In the genomic region with DNA sequence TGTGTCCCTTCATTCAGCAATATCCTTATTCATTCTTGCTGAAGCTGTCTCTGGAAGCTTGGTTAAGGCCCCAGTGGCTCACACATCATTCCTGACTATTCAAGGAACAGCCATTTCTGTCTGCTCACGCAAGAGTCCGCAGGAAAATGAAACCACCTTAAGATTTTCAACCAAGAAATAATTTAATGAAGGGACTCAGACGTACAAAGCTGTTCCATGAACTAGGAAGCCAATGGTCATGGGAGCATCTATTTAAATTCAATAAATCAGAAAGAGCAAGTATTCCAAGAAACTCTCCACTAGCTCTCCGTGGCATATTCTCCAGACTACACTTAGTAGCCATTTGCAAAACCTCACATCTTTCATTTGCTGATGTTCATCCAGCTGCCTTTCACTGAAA, we compare ENCODE assay signal across 18 mouse cellular contexts.
"Had no signal": no experiment of that assay in that cellular context is flagged by ENCODE, and none has a peak within 500 bp of the region (broad histone marks: within the 10 kb centered on the region; RNA-seq: fewer than 3 reads in every experiment).

No protein-coding gene starts in this region.

- H3K36me3 ChIP-seq: midbrain, embryonic 12.5 days; neural tube, embryonic 13.5 days; neural tube, embryonic 15.5 days had no signal

- H3K9me3 ChIP-seq: midbrain, embryonic 12.5 days; neural tube, embryonic 13.5 days; neural tube, embryonic 15.5 days had no signal

- H3K4me1 ChIP-seq: midbrain, embryonic 12.5 days; neural tube, embryonic 13.5 days; neural tube, embryonic 15.5 days had no signal

- H3K27me3 ChIP-seq: midbrain, embryonic 12.5 days; neural tube, embryonic 13.5 days; neural tube, embryonic 15.5 days had no signal

- H3K9ac ChIP-seq: liver, embryonic 14.5 days; lung, embryonic 14.5 days; midbrain, embryonic 12.5 days; neural tube, embryonic 13.5 days; neural tube, embryonic 15.5 days had no signal

- DNase-seq: lung, adult 18-20 months; lung, embryonic 14.5 days; lung, postnatal 4 days; midbrain, embryonic 14.5 days; retina, postnatal 1 day; right cerebral cortex, adult 18-20 months; right cerebral cortex, postnatal 25 days; right cerebral cortex, postnatal 4 days; spleen, adult 18-20 months; thymus, adult 18-20 months; thymus, postnatal 14 days; thymus, postnatal 36 days had no signal

- H3K4me2 ChIP-seq: lung, embryonic 14.5 days; midbrain, embryonic 12.5 days; neural tube, embryonic 13.5 days; neural tube, embryonic 15.5 days had no signal

- H3K27ac ChIP-seq: liver, embryonic 14.5 days; midbrain, embryonic 12.5 days; neural tube, embryonic 13.5 days; neural tube, embryonic 15.5 days had no signal

- ATAC-seq: midbrain, embryonic 16.5 days had no signal

- H3K4me3 ChIP-seq: midbrain, embryonic 12.5 days; myocyte; neural tube, embryonic 13.5 days; neural tube, embryonic 15.5 days had no signal
